Mouse (Mus musculus) central nervous system, embryonic 18 days (tissue): Measurements from ENCODE around the gene Hsd3b7. TPM values are rescaled to one million over a fixed set of nuclear protein-coding genes. Genes with fewer than 3 reads are reported as not detected.

ENCODE experiments used
- polyA plus RNA-seq: library from polyadenylated mRNA; depleted of rRNA; stranded (reverse); fragments of >200 nt; gene quantifications from 2 replicates; pipeline ENCODE4 v1.2.3, GENCODE M21; 2012; rRNA removed

Gene Hsd3b7
- polyA plus RNA-seq: 12.5 and 14.7 TPM in 2 replicates

GRCm38 (mm10) chr7:127800435-127801009 lies at the start of gene Hsd3b7:
Hsd3b7 (plus strand) TSS chr7:127800604.

GRCm38 (mm10) chr7:127769651-127770038 lies 30.8 kb upstream of the Hsd3b7 start, which contains the start of gene Orai3:
Orai3 (plus strand) TSS chr7:127769815.

GRCm38 (mm10) chr7:127776426-127776825 lies 24.0 kb upstream of the Hsd3b7 start, which contains the start of gene Setd1a:
Setd1a (plus strand) TSS chr7:127776670.

GRCm38 (mm10) chr7:127785308-127785707 lies 15.1 kb upstream of the Hsd3b7 start, which contains the start of gene Gm49388:
Gm49388 (plus strand) TSS chr7:127785608.

GRCm38 (mm10) chr7:127824176-127824871 lies 23.9 kb downstream of the Hsd3b7 start, which contains the start of the genes Stx4a and Stx1b:
Stx4a (plus strand) TSS chr7:127824294.
Stx1b (minus strand) TSS chr7:127824549.

Other genes starting within 250 kb of the Hsd3b7 start
- 1.3 and 2.7 TPM in 2 replicates for gene Tmem265, start 239.2 kb upstream of the Hsd3b7 start, polyA plus RNA-seq
- 111 and 112 TPM in 2 replicates for gene Phkg2, start 227.3 kb upstream of the Hsd3b7 start, polyA plus RNA-seq
- 13.5 TPM in 2 replicates for gene Ccdc189, start 212.0 kb upstream of the Hsd3b7 start, polyA plus RNA-seq
- gene Rnf40, start 211.8 kb upstream of the Hsd3b7 start, polyA plus RNA-seq: 46.9 and 49.5 TPM in 2 replicates
- 28.9 and 29.8 TPM in 2 replicates for gene Zfp629, start 184.8 kb upstream of the Hsd3b7 start, polyA plus RNA-seq
- 55.6 and 57.5 TPM in 2 replicates for gene Bcl7c, start 91.7 kb upstream of the Hsd3b7 start, polyA plus RNA-seq
- gene Ctf1, start 87.9 kb upstream of the Hsd3b7 start, polyA plus RNA-seq: 10.1 and 11.8 TPM in 2 replicates
- not detected in 2 replicates for gene Ctf2, start 68.4 kb upstream of the Hsd3b7 start, polyA plus RNA-seq
- gene Fbxl19, start 56.1 kb upstream of the Hsd3b7 start, polyA plus RNA-seq: 122 and 135 TPM in 2 replicates
- 9.1 and 11.1 TPM in 2 replicates for gene Orai3, start 30.8 kb upstream of the Hsd3b7 start, polyA plus RNA-seq
- 9.1 and 11.1 TPM in 2 replicates for gene Setd1a, start 23.9 kb upstream of the Hsd3b7 start, polyA plus RNA-seq
- 0.20 and 0.35 TPM in 2 replicates for gene Gm49388, start 15.0 kb upstream of the Hsd3b7 start, polyA plus RNA-seq
- gene Stx4a, start 23.7 kb downstream of the Hsd3b7 start, polyA plus RNA-seq: 43.4 and 52.4 TPM in 2 replicates
- gene Stx1b, start 23.9 kb downstream of the Hsd3b7 start, polyA plus RNA-seq: 104 and 129 TPM in 2 replicates
- 16.3 and 17.3 TPM in 2 replicates for gene Zfp646, start 75.6 kb downstream of the Hsd3b7 start, polyA plus RNA-seq
- gene Zfp668, start 76.2 kb downstream of the Hsd3b7 start, polyA plus RNA-seq: 14.1 and 18.4 TPM in 2 replicates
- gene Prss53, start 90.4 kb downstream of the Hsd3b7 start, polyA plus RNA-seq: 2.9 and 3.0 TPM in 2 replicates
- not detected in 2 replicates for gene Gm21974, start 94.8 kb downstream of the Hsd3b7 start, polyA plus RNA-seq
- gene Vkorc1, start 95.0 kb downstream of the Hsd3b7 start, polyA plus RNA-seq: 68.8 and 78.8 TPM in 2 replicates
- 44.6 and 48.7 TPM in 2 replicates for gene Bckdk, start 103.5 kb downstream of the Hsd3b7 start, polyA plus RNA-seq
- 48.7 and 49.7 TPM in 2 replicates for gene Kat8, start 111.9 kb downstream of the Hsd3b7 start, polyA plus RNA-seq
- 0.57 and 1.2 TPM in 2 replicates for gene Prss8, start 129.5 kb downstream of the Hsd3b7 start, polyA plus RNA-seq
- gene Prss36, start 146.1 kb downstream of the Hsd3b7 start, polyA plus RNA-seq: 14.2 and 14.7 TPM in 2 replicates
- gene Fus, start 166.9 kb downstream of the Hsd3b7 start, polyA plus RNA-seq: 556 and 596 TPM in 2 replicates
- 4.5 and 7.3 TPM in 2 replicates for gene Pycard, start 193.3 kb downstream of the Hsd3b7 start, polyA plus RNA-seq
- 0.53 and 3.0 TPM in 2 replicates for gene Trim72, start 203.3 kb downstream of the Hsd3b7 start, polyA plus RNA-seq